Mouse (Mus musculus): ENCODE results near the gene Adamts17. TPM values are rescaled to one million over a fixed set of nuclear protein-coding genes. Genes with fewer than 3 reads are reported as not detected.
A peak's percentile ranks its signal among the peaks of the same experiment; 100 is the strongest.

Gene Adamts17
- polyA plus RNA-seq, 1 experiment from 2014 or later = 1.9 TPM

GRCm38 (mm10) chr7:67112495-67113216 is 273.1 kb downstream of the Adamts17 start:
- H3K27ac ChIP-seq (ENCODE audit: low read depth, low read length) = no peak overlapping the region
- no peaks in the 10 kb centered on the region for H3K4me1 ChIP-seq (replicated peaks; ENCODE audit: control insufficient read depth, insufficient read depth, low read length)
- H3K27me3 ChIP-seq (ENCODE audit: control insufficient read depth, insufficient read depth, low read length) = no peaks in the 10 kb centered on the region
- no peak overlapping the region for H3K9ac ChIP-seq (ENCODE audit: low read depth, low read length)
- WGBS = 70% methylated on average over 14 of the region's 14 CpGs
- DNase-seq (ENCODE audit: low spot score) (no peak), ATAC-seq (ENCODE audit: low FRiP score) (no peak)
- no peaks in the 10 kb centered on the region for H3K36me3 ChIP-seq (ENCODE audit: control insufficient read depth, insufficient read depth, low read length)
- no peak overlapping the region for H3K4me2 ChIP-seq (replicated peaks; ENCODE audit: low read depth, low read length)
- no peaks in the 10 kb centered on the region for H3K9me3 ChIP-seq (ENCODE audit: control insufficient read depth, low read length)
- H3K4me3 ChIP-seq (ENCODE audit: low read depth, low read length) = no peak overlapping the region

- DNase-seq (ENCODE audit: low spot score) = peak; percentile 6
- no peak overlapping the region for H3K4me3 ChIP-seq (ENCODE audit: low read depth, low read length)
- no peak overlapping the region for H3K9ac ChIP-seq (ENCODE audit: low read depth, low read length)
- H3K27me3 ChIP-seq (ENCODE audit: control insufficient read depth, insufficient read depth, low read length) = no peaks in the 10 kb centered on the region
- no peak overlapping the region for H3K4me2 ChIP-seq (replicated peaks; ENCODE audit: low read depth, low read length)
- no peaks in the 10 kb centered on the region for H3K9me3 ChIP-seq (ENCODE audit: control insufficient read depth, low read length)
- ATAC-seq (ENCODE audit: low FRiP score) = no peak
- no peaks in the 10 kb centered on the region for H3K4me1 ChIP-seq (replicated peaks; ENCODE audit: control insufficient read depth, insufficient read depth, low read length)
- WGBS = 94% methylated on average over 3 of the region's 3 CpGs
- H3K36me3 ChIP-seq (ENCODE audit: control insufficient read depth, insufficient read depth, low read length) = no peaks in the 10 kb centered on the region
- no peak overlapping the region for H3K27ac ChIP-seq (ENCODE audit: low read depth, low read length)
These were observed 274.5 kb downstream of the Adamts17 start for GRCm38 (mm10) chr7:67114056-67114455.

GRCm38 (mm10) chr7:67115056-67115455 is 275.5 kb downstream of the Adamts17 start:
- Histone ChIP-seq H3K9me3 (ENCODE audit: control insufficient read depth, low read length) (no peaks in the 10 kb centered on the region), H3K27me3 (ENCODE audit: control insufficient read depth, insufficient read depth, low read length) (no peaks in the 10 kb centered on the region), H3K9ac (ENCODE audit: low read depth, low read length) (no peak overlapping the region), H3K27ac (ENCODE audit: low read depth, low read length) (no peak overlapping the region), H3K36me3 (ENCODE audit: control insufficient read depth, insufficient read depth, low read length) (no peaks in the 10 kb centered on the region), H3K4me2 (replicated peaks; ENCODE audit: low read depth, low read length) (no peak overlapping the region), H3K4me1 (replicated peaks; ENCODE audit: control insufficient read depth, insufficient read depth, low read length) (no peaks in the 10 kb centered on the region), H3K4me3 (ENCODE audit: low read depth, low read length) (no peak overlapping the region)
- WGBS = 94% methylated on average over 3 of the region's 3 CpGs
- ATAC-seq (ENCODE audit: low FRiP score) = no peak
- DNase-seq (ENCODE audit: low spot score) = no peak

- H3K9ac ChIP-seq (ENCODE audit: low read depth, low read length) = no peak overlapping the region
- WGBS = 86% methylated on average over 2 of the region's 2 CpGs
- no peak overlapping the region for H3K4me2 ChIP-seq (replicated peaks; ENCODE audit: low read depth, low read length)
- H3K9me3 ChIP-seq (ENCODE audit: control insufficient read depth, low read length) = no peaks in the 10 kb centered on the region
- no peaks in the 10 kb centered on the region for H3K36me3 ChIP-seq (ENCODE audit: control insufficient read depth, insufficient read depth, low read length)
- no peaks in the 10 kb centered on the region for H3K27me3 ChIP-seq (ENCODE audit: control insufficient read depth, insufficient read depth, low read length)
- no peak for DNase-seq (ENCODE audit: low spot score)
- H3K27ac ChIP-seq (ENCODE audit: low read depth, low read length) = no peak overlapping the region
- no peak overlapping the region for H3K4me3 ChIP-seq (ENCODE audit: low read depth, low read length)
- H3K4me1 ChIP-seq (replicated peaks; ENCODE audit: control insufficient read depth, insufficient read depth, low read length) = no peaks in the 10 kb centered on the region
- no peak for ATAC-seq (ENCODE audit: low FRiP score)
These were observed 295.6 kb downstream of the Adamts17 start for GRCm38 (mm10) chr7:67135140-67135539.

- Histone ChIP-seq H3K4me1 (replicated peaks; ENCODE audit: control insufficient read depth, insufficient read depth, low read length) (no peaks in the 10 kb centered on the region), H3K27me3 (ENCODE audit: control insufficient read depth, insufficient read depth, low read length) (no peaks in the 10 kb centered on the region), H3K9ac (ENCODE audit: low read depth, low read length) (no peak overlapping the region), H3K27ac (ENCODE audit: low read depth, low read length) (no peak overlapping the region), H3K36me3 (ENCODE audit: control insufficient read depth, insufficient read depth, low read length) (no peaks in the 10 kb centered on the region), H3K4me2 (replicated peaks; ENCODE audit: low read depth, low read length) (no peak overlapping the region), H3K4me3 (ENCODE audit: low read depth, low read length) (no peak overlapping the region), H3K9me3 (ENCODE audit: control insufficient read depth, low read length) (no peaks in the 10 kb centered on the region)
- 35% methylated on average over 11 of the region's 11 CpGs for WGBS
- DNase-seq (ENCODE audit: low spot score) (peak; percentile 8), ATAC-seq (ENCODE audit: low FRiP score) (no peak)
These were observed 302.9 kb downstream of the Adamts17 start for GRCm38 (mm10) chr7:67142347-67143015.

- ATAC-seq (ENCODE audit: low FRiP score) = no peak
- no peak for DNase-seq (ENCODE audit: low spot score)
These were observed 306.2 kb downstream of the Adamts17 start for GRCm38 (mm10) chr7:67145748-67146147.

GRCm38 (mm10) chr7:67146151-67146550 is 306.6 kb downstream of the Adamts17 start:
- 85% methylated on average over 6 of the region's 6 CpGs for WGBS
- DNase-seq (ENCODE audit: low spot score) = no peak
- H3K4me1 ChIP-seq (replicated peaks; ENCODE audit: control insufficient read depth, insufficient read depth, low read length) = no peaks in the 10 kb centered on the region

More at GRCm38 (mm10) chr7:67145748-67146147, 306.2 kb downstream of the Adamts17 start:
- no peaks in the 10 kb centered on the region for H3K9me3 ChIP-seq (ENCODE audit: control insufficient read depth, low read length)
- H3K27me3 ChIP-seq (ENCODE audit: control insufficient read depth, insufficient read depth, low read length) = no peaks in the 10 kb centered on the region
- no peaks in the 10 kb centered on the region for H3K36me3 ChIP-seq (ENCODE audit: control insufficient read depth, insufficient read depth, low read length)
- H3K4me1 ChIP-seq (replicated peaks; ENCODE audit: control insufficient read depth, insufficient read depth, low read length) = no peaks in the 10 kb centered on the region
- H3K27ac ChIP-seq (ENCODE audit: low read depth, low read length) = no peak overlapping the region
- no peak overlapping the region for H3K9ac ChIP-seq (ENCODE audit: low read depth, low read length)
- 87% methylated on average over 7 of the region's 7 CpGs for WGBS
- H3K4me3 ChIP-seq (ENCODE audit: low read depth, low read length) = no peak overlapping the region
- H3K4me2 ChIP-seq (replicated peaks; ENCODE audit: low read depth, low read length) = no peak overlapping the region

GRCm38 (mm10) chr7:67149707-67150106 is 310.2 kb downstream of the Adamts17 start:
- 93% methylated on average over 16 of the region's 16 CpGs for WGBS
- Histone ChIP-seq H3K27ac (ENCODE audit: low read depth, low read length) (no peak overlapping the region), H3K4me2 (replicated peaks; ENCODE audit: low read depth, low read length) (no peak overlapping the region), H3K36me3 (ENCODE audit: control insufficient read depth, insufficient read depth, low read length) (no peaks in the 10 kb centered on the region), H3K4me3 (ENCODE audit: low read depth, low read length) (no peak overlapping the region), H3K27me3 (ENCODE audit: control insufficient read depth, insufficient read depth, low read length) (no peaks in the 10 kb centered on the region), H3K9ac (ENCODE audit: low read depth, low read length) (no peak overlapping the region), H3K9me3 (ENCODE audit: control insufficient read depth, low read length) (no peaks in the 10 kb centered on the region), H3K4me1 (replicated peaks; ENCODE audit: control insufficient read depth, insufficient read depth, low read length) (no peaks in the 10 kb centered on the region)
- DNase-seq (ENCODE audit: low spot score) (no peak), ATAC-seq (ENCODE audit: low FRiP score) (no peak)

More at GRCm38 (mm10) chr7:67146151-67146550, 306.6 kb downstream of the Adamts17 start:
- Histone ChIP-seq H3K9ac (ENCODE audit: low read depth, low read length) (no peak overlapping the region), H3K36me3 (ENCODE audit: control insufficient read depth, insufficient read depth, low read length) (no peaks in the 10 kb centered on the region), H3K27me3 (ENCODE audit: control insufficient read depth, insufficient read depth, low read length) (no peaks in the 10 kb centered on the region), H3K4me3 (ENCODE audit: low read depth, low read length) (no peak overlapping the region), H3K4me2 (replicated peaks; ENCODE audit: low read depth, low read length) (no peak overlapping the region), H3K27ac (ENCODE audit: low read depth, low read length) (no peak overlapping the region), H3K9me3 (ENCODE audit: control insufficient read depth, low read length) (no peaks in the 10 kb centered on the region)
- ATAC-seq (ENCODE audit: low FRiP score) = no peak

GRCm38 (mm10) chr7:67152626-67153025 is 313.1 kb downstream of the Adamts17 start:
- DNase-seq (ENCODE audit: low spot score) (no peak), ATAC-seq (ENCODE audit: low FRiP score) (no peak)
- H3K36me3 ChIP-seq (ENCODE audit: control insufficient read depth, insufficient read depth, low read length) = no peaks in the 10 kb centered on the region
- H3K4me1 ChIP-seq (replicated peaks; ENCODE audit: control insufficient read depth, insufficient read depth, low read length) = no peaks in the 10 kb centered on the region
- H3K4me2 ChIP-seq (replicated peaks; ENCODE audit: low read depth, low read length) = no peak overlapping the region
- no peaks in the 10 kb centered on the region for H3K9me3 ChIP-seq (ENCODE audit: control insufficient read depth, low read length)
- H3K27me3 ChIP-seq (ENCODE audit: control insufficient read depth, insufficient read depth, low read length) = no peaks in the 10 kb centered on the region
- no peak overlapping the region for H3K4me3 ChIP-seq (ENCODE audit: low read depth, low read length)
- no peak overlapping the region for H3K9ac ChIP-seq (ENCODE audit: low read depth, low read length)
- no peak overlapping the region for H3K27ac ChIP-seq (ENCODE audit: low read depth, low read length)
- 30% methylated on average over 3 of the region's 3 CpGs for WGBS
